Mouse (Mus musculus) hindbrain, embryonic 13.5 days (tissue): Measurements from ENCODE around the gene Hnrnpul1. TPM values are rescaled to one million over a fixed set of nuclear protein-coding genes. Genes with fewer than 3 reads are reported as not detected.

Experiments used
- ATAC-seq: fragments of 200-750 bp; cut with Nextera tagmentation; 2 replicates; pipeline ENCODE4 v1.8.0; 2017; ENCODE audit warnings: moderate TSS enrichment; ENCODE audit not compliant: low FRiP score
- H3K27ac ChIP-seq: fragments of 300-500 bp; sonication (generic); 2 replicates; pipeline ENCODE4 v1.5.1; 2015; ENCODE audit warnings: inconsistent platforms, mild to moderate bottlenecking, moderate library complexity
- H3K27me3 ChIP-seq: fragments of 300-500 bp; sonication (generic); 2 replicates; pipeline ENCODE4 v1.6.1; 2015; ENCODE audit warnings: mild to moderate bottlenecking, inconsistent platforms
- H3K36me3 ChIP-seq: fragments of 300-500 bp; sonication (generic); 2 replicates; pipeline ENCODE4 v1.6.1; 2015; ENCODE audit warnings: mild to moderate bottlenecking, inconsistent platforms
- H3K4me1 ChIP-seq: fragments of 300-500 bp; sonication (generic); replicated peaks from 2 replicates; pipeline ENCODE4 v1.6.1; 2015; ENCODE audit warnings: inconsistent platforms
- H3K4me2 ChIP-seq: fragments of 300-500 bp; sonication (generic); 2 replicates; pipeline ENCODE4 v1.6.1; 2015; ENCODE audit warnings: inconsistent platforms, mild to moderate bottlenecking, moderate library complexity
- H3K4me3 ChIP-seq: fragments of 300-500 bp; sonication (generic); 2 replicates; pipeline ENCODE4 v1.5.1; 2015; ENCODE audit warnings: mild to moderate bottlenecking, inconsistent platforms
- H3K9ac ChIP-seq: fragments of 300-500 bp; sonication (generic); 2 replicates; pipeline ENCODE4 v1.6.1; 2015; ENCODE audit warnings: mild to moderate bottlenecking, inconsistent platforms
- H3K9me3 ChIP-seq: fragments of 300-500 bp; sonication (generic); 2 replicates; pipeline ENCODE4 v1.6.1; 2016; ENCODE audit warnings: inconsistent platforms
- WGBS: fragments of 180-500 bp; shearing (Covaris S2); methylation state at CpG from one replicate; pipeline ENCODE4 v1.1.7; 2015; 5-methylcytosine and 5-hydroxymethylcytosine counted together
- polyA plus RNA-seq: library from polyadenylated mRNA; unstranded; fragments of >200 nt; fragmentation: Nextera tagmentation; extraction: Ambion mirVana; gene quantifications from 2 replicates; pipeline ENCODE4 v1.2.1, GENCODE M21; 2015

Hnrnpul1 gene
- polyA plus RNA-seq, 1 experiment from 2014 or later: 49.9 TPM

DNA sequence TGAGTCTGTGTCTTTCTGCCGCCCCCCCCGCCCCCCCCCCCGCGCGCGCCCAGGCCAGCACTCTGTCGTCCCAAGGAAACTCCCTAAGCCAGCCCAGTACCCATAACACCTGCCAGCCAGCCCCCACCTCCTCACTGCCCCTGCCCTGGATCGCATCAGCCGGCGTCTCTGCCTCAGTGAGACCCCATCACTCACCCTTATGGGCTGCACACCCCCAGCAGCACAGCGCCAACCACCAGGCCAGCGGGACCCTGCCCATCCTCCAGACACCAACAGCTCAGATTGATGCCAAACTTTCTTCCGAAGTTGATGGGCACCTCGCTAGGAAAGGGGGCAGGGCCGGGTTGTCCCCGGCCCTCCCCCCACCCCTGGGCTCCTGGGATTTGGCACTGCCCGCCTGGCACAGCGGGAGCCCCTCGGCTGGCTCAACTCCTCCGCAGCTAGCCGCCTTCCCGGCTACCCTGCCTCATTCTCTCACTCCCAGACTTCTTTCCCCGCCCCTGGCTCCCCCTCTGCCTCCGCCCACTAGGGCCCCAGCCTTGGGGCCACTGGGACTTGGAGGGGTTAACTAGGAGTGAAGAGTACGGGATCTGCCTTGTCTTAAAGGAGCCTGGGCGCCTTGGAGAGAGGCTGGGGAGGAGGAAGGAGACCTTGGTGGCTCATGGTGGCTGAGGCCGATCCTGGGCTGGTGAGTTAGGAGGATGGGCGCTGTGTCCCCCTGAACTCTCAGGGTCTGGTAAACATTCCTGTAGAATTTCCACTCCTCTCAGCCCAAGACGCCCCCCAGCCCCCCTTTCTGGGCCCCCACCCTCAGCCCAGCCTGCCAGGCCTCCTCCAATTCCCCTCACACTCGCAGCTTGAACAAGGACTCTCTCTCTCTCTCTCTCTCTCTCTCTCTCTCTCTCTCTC, 33.9 kb upstream of the Hnrnpul1 start, which contains the start of gene Axl:
Gene Axl (minus strand): TSS at position 486 of the 909 bp plus-strand sequence.
- no peaks in the 10 kb centered on the region for H3K36me3 ChIP-seq
- H3K4me2 ChIP-seq: peak within 1 kb of the TSS; percentile 63
- ATAC-seq: peak; percentile 85
- peak within 1 kb of the TSS; percentile 42 for H3K4me3 ChIP-seq
- H3K27ac ChIP-seq: 0 out of 2 replicates have a peak within 1 kb of the TSS, but pooled peaks have one; percentile 30
- no peaks in the 10 kb centered on the region for H3K9me3 ChIP-seq
- H3K27me3 ChIP-seq: no peaks in the 10 kb centered on the region
- WGBS: under 1% methylated on average over 24 of the region's 30 CpGs
- peak within 1 kb of the TSS; percentile 66 for H3K9ac ChIP-seq
- H3K4me1 ChIP-seq: peaks cover 19% of the 10 kb centered on the region

DNA sequence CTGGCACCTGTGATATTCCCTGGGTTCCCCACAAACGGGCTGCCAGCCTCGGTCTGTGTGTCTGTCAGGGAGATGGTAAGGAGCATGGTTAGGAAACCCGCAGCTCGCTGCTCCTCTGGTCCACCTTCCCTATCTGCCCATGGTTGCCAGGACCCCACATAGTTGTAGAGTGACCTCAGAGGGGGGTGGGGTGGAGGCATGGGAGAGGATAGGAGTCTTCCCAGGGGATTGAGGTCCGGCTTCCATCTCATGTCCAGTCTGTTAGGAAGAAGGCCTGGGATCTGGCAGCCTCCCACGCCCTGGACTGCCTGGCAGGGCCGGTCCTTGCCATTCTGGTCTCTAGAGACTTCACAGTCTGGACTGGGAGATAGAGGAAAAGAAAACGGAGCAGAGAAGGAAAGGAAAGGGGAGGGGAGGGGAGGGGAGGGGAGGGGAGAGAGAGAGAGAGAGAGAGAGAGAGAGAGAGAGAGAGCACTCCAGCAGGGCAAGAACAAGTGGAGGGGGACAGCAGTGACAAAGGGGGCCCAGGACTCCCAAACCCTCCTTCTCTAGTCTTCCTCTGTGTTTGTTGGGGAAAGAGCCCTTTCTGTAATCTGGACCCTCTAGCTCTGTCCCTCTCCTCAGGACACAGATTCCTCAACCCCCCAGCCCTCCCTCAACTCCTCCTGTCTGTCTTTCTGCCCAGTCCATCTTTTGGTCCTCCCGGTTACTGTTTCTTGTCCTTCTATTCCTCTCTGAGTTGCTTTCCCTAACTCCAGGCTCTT, 33.1 kb upstream of the Hnrnpul1 start:
- 23% methylated on average over 9 of the region's 9 CpGs for WGBS

DNA sequence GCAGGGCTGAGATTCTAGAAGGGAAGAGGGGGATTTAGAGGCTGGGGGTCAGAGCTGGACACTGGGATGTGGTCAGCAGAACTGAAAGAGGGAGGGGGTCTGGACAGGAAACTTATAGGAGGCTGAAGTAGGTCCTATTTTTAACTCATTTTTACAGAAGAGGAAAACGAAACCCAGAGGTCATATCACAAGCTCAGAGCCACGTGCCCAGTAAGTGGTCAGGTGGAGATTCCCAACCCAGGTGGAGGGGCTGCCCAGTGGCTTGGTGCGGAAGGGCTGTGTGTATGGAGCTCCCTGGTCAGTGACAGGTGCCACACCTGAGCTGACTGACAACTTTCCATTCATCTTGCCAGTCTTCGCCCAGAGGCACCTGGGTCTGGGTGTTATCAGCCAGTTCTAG, 32.4 kb upstream of the Hnrnpul1 start:
- Histone ChIP-seq H3K9ac (no peak overlapping the region), H3K4me3 (peak overlapping the region; percentile 42; the same call in 1 of the 2 replicates), H3K9me3 (no peaks in the 10 kb centered on the region), H3K36me3 (no peaks in the 10 kb centered on the region), H3K4me2 (peak overlapping the region; percentile 63), H3K27ac (no peak overlapping the region), H3K27me3 (no peaks in the 10 kb centered on the region), H3K4me1 (peaks cover 23% of the 10 kb centered on the region)
- ATAC-seq: no peak
- WGBS: 76% methylated on average over 4 of the region's 4 CpGs

More for the DNA sequence above, 33.1 kb upstream of the Hnrnpul1 start:
- H3K9me3 ChIP-seq: no peaks in the 10 kb centered on the region
- H3K4me2 ChIP-seq: peak overlapping the region; percentile 63
- no peak overlapping the region for H3K27ac ChIP-seq
- no peaks in the 10 kb centered on the region for H3K27me3 ChIP-seq
- peaks cover 19% of the 10 kb centered on the region for H3K4me1 ChIP-seq
- H3K36me3 ChIP-seq: no peaks in the 10 kb centered on the region
- ATAC-seq: peak; percentile 36; the same call in 1 of the 2 replicates
- peak overlapping the region; percentile 42 for H3K4me3 ChIP-seq
- peak overlapping the region; percentile 66 for H3K9ac ChIP-seq

DNA sequence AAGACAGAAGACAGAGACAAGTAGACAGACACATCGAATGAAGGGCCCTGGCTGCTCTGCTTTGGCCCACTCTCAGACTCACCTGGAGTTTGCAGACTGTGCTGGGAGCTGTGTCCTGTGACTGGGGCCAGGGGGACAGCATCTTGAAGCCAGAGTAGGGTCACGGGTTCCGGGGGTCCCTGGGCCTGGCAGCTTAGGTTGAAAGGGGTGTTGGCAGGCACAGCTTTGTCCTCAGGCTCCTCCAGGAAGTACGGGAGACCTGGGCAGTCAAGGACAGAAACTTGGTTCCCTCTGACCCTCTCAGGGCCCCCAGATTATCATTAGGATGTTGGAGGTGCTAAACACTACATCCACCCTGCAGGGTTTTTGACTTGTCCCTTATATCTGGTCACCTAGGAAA, 31.2 kb upstream of the Hnrnpul1 start:
- Histone ChIP-seq H3K9me3 (no peaks in the 10 kb centered on the region), H3K4me3 (no peak overlapping the region), H3K9ac (no peak overlapping the region), H3K36me3 (no peaks in the 10 kb centered on the region), H3K27ac (no peak overlapping the region), H3K4me1 (peaks cover 33% of the 10 kb centered on the region), H3K4me2 (no peak overlapping the region), H3K27me3 (no peaks in the 10 kb centered on the region)
- 83% methylated on average over 4 of the region's 4 CpGs for WGBS
- ATAC-seq: no peak

DNA sequence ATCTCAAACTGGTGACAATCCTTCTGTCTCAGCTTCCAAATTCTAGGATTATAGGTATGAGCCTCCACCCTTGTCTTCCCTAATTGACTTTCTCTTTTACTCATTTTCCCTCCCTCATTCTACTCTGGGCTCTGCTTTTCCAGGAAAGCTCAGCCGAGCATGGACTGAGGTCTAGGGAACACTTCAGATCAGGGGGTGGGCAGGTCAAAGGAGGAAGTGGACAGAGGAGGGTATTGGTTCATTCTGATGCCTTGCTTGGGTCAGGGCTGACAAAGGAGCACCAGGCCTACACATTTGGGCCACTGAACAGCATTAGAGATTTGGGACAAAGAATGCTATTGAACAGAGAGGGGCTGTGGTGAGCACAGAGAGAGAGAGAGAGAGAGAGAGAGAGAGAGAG, 30.3 kb upstream of the Hnrnpul1 start:
- ATAC-seq: no peak
- Histone ChIP-seq H3K27me3 (no peaks in the 10 kb centered on the region), H3K9me3 (no peaks in the 10 kb centered on the region), H3K4me3 (no peak overlapping the region), H3K4me1 (peaks cover 33% of the 10 kb centered on the region), H3K27ac (no peak overlapping the region), H3K36me3 (no peaks in the 10 kb centered on the region), H3K4me2 (no peak overlapping the region), H3K9ac (no peak overlapping the region)
- 40% methylated on average over 1 of the region's 1 CpGs for WGBS

DNA sequence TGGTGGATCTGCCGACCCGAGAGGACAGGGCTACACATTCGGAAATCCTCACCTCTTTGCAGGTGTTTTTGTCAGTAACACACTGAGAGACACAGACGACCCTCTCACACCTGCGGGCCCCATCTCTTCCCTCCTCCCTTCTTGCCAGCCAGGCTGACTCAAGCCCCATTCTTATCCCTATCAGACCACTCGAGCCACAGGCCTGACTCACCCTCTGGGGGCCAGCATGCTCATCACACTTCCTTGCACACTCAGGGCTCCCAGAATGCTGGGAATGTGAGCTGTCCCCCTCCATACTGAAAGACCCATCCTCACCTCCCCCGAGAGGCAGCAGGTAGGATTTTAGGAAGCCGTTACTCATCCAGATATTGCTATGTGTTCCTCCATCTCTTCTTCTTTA, 29.2 kb upstream of the Hnrnpul1 start:
- ATAC-seq: no peak
- Histone ChIP-seq H3K27ac (no peak overlapping the region), H3K27me3 (no peaks in the 10 kb centered on the region), H3K4me3 (no peak overlapping the region), H3K9me3 (no peaks in the 10 kb centered on the region), H3K4me1 (peaks cover 32% of the 10 kb centered on the region), H3K36me3 (no peaks in the 10 kb centered on the region), H3K9ac (no peak overlapping the region), H3K4me2 (no peak overlapping the region)
- WGBS: 68% methylated on average over 8 of the region's 8 CpGs

DNA sequence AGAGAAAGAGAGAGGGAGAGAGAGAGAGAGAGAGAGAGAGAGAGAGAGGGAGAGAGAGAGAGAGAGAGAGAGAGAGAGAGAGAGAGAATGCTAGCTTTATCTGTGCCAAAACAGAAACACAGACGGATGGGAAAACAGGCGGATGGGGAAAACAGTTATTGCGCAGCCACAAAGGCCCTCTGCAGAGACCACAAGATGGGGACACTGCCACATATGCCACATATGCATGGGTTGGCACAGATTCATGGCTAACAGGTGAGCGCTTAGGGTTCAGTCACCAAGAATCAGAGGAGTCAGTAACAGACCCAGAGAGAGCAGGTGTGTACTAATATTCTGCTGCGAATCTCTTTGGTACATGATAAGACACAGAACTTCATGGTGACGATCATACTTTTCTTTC, 28.2 kb upstream of the Hnrnpul1 start:
- Histone ChIP-seq H3K9me3 (no peaks in the 10 kb centered on the region), H3K4me2 (no peak overlapping the region), H3K27ac (no peak overlapping the region), H3K27me3 (no peaks in the 10 kb centered on the region), H3K4me3 (no peak overlapping the region), H3K9ac (no peak overlapping the region), H3K36me3 (no peaks in the 10 kb centered on the region), H3K4me1 (peaks cover 22% of the 10 kb centered on the region)
- no peak for ATAC-seq
- 87% methylated on average over 6 of the region's 6 CpGs for whole genome bisulfite sequencing

DNA sequence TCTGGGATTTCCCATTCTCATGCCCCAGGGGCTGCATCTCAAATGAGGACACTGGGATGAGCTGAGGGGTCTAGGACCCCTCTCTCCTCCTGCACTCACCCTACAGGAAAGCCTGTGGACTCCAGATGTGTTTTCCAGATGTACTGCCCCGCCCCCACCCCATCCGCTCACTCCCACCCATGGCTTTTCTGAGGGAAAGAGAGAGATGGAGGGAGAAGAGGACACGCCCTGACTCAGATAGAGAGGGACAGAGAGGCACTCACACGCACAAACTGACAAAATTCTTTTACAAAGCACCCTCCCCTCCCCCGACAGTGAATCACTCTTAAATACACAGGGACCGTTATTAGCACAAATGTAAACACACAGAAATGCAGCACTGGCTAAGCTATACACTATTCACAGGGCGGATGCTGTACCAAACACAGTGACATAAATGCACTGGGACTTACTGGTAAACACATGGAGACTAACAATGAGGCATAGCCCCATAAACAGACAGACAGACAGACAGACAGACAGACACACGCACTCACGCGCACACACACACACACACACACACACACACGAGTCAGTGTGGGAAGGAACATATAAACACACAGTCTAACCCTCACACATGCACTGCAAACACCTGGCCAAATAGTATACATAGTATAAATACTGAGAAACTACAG, 27.5 kb upstream of the Hnrnpul1 start:
- H3K4me1 ChIP-seq: peaks cover 15% of the 10 kb centered on the region
- no peaks in the 10 kb centered on the region for H3K27me3 ChIP-seq
- no peaks in the 10 kb centered on the region for H3K9me3 ChIP-seq
- H3K4me3 ChIP-seq: peak overlapping the region; percentile 39
- H3K27ac ChIP-seq: peak overlapping the region; percentile 12; the same call in 1 of the 2 replicates
- peak overlapping the region; percentile 66 for H3K4me2 ChIP-seq
- H3K36me3 ChIP-seq: no peaks in the 10 kb centered on the region
- WGBS: 56% methylated on average over 11 of the region's 11 CpGs
- ATAC-seq: peak; percentile 66
- peak overlapping the region; percentile 66 for H3K9ac ChIP-seq

DNA sequence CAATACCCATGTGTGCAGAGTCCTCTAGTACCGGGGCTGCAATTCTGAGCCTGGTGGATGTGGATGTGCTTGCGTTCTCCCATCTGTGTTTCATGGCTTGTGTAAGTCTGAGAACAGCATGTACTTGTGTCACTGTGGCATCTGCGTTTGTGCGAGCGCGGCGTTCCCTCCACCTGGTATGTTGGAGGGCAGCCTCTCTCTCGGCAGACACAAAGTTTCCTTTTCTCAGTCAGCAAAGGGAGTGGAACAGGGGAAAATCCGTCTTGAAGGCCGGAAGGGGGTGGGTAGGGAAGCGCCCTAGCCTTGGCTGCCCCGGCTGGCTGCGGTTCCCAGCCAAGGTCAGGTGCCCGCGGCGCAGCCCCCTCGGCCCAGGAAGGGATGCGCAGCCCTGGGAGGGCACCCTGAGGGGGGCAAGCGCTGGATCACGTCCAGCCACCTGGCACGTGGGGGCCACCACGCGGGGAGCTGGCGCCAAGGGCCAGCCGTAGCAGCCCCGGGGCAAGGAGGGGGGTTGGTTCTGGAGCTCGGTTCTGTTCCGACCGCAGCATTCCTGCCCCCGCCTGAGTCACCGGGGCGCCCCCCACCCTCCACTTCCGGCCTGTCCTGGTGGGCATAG, 26.9 kb upstream of the Hnrnpul1 start:
- 13% methylated on average over 28 of the region's 33 CpGs for whole genome bisulfite sequencing
- H3K27ac ChIP-seq: peak overlapping the region; percentile 12; the same call in 1 of the 2 replicates

DNA sequence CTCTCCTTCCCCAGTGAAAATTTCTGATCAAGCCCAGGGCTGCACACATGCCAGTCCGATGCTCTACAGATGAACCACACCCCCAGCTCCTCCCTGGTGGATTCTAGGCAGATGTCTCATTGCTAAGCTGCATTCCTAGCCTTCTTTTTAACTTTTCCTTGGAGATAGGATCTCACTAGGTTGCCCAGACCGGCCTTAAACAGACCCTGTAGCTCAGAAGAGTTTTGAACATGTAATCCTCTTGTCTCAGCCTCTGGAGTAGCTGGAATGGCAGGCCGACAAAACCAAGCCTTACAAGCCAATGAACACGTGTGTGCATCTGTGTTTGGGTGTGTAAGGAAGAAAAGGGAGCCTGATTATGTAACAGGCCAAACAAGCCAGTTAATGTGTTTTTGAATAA, 26.2 kb upstream of the Hnrnpul1 start:
- Histone ChIP-seq H3K36me3 (no peaks in the 10 kb centered on the region), H3K4me3 (no peak overlapping the region), H3K4me1 (peaks cover 14% of the 10 kb centered on the region), H3K9me3 (no peaks in the 10 kb centered on the region), H3K27ac (no peak overlapping the region), H3K9ac (no peak overlapping the region; the same call in 1 of the 2 replicates), H3K4me2 (no peak overlapping the region), H3K27me3 (no peaks in the 10 kb centered on the region)
- no peak for ATAC-seq
- WGBS: 43% methylated on average over 4 of the region's 4 CpGs

More for the DNA sequence above, 26.9 kb upstream of the Hnrnpul1 start:
- ATAC-seq: peak; percentile 67
- Histone ChIP-seq H3K27me3 (no peaks in the 10 kb centered on the region), H3K9ac (peak overlapping the region; percentile 66), H3K4me1 (peaks cover 14% of the 10 kb centered on the region), H3K4me3 (peak overlapping the region; percentile 39), H3K9me3 (no peaks in the 10 kb centered on the region), H3K4me2 (peak overlapping the region; percentile 66), H3K36me3 (no peaks in the 10 kb centered on the region)

DNA sequence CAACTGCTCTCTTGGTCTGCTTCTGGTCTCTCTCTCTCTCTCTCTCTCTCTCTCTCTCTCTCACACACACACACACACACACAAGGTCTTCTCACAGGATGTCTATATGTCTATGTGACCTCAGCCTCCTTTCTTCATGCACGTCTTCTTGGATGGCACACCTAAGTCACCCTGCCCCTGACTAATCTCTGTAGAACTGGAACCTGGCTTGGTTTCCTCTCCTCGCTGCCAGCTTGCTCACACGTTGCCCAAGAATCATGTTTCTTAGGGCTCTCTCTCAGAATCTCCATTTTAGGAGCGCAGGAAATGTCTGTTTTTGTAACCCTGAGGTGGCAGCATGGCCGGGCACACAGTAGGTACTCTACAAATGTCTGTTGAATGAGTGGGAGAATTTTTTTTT, 25.5 kb upstream of the Hnrnpul1 start:
- H3K27ac ChIP-seq: no peak overlapping the region
- no peaks in the 10 kb centered on the region for H3K36me3 ChIP-seq
- no peak overlapping the region for H3K4me3 ChIP-seq
- WGBS: 92% methylated on average over 5 of the region's 5 CpGs
- H3K9ac ChIP-seq: no peak overlapping the region
- H3K4me2 ChIP-seq: no peak overlapping the region
- H3K27me3 ChIP-seq: no peaks in the 10 kb centered on the region
- ATAC-seq: no peak
- H3K9me3 ChIP-seq: no peaks in the 10 kb centered on the region
- H3K4me1 ChIP-seq: peaks cover 14% of the 10 kb centered on the region
